ENCODE assay signal across 19 mouse cellular contexts in genomic region chr6:51514860-51515259, GRCm38 (mm10). TPM values are rescaled to one million over a fixed set of nuclear protein-coding genes. Genes with fewer than 3 reads are reported as not detected.
DNase-seq lines count a peak whose midpoint lies in the region; TF ChIP-seq lines count a peak whose summit lies in the region.
"Had no signal": no experiment of that assay in that cellular context is flagged by ENCODE, and none has a peak within 500 bp of the region (broad histone marks: within the 10 kb centered on the region; RNA-seq: fewer than 3 reads in every experiment).

No protein-coding gene starts in this region.

- TF ChIP-seq CTCF in gastrocnemius, adult 2 months (IDR thresholded peaks at IDR 0.05): no peak

- DNase-seq in ES-CJ7 (ENCODE audit: low read depth, low spot score) (peak; percentile 67), R1 (ENCODE audit: low read depth, low spot score) (peak; percentile 85), ZHBTc4 (ENCODE audit: low read depth, low spot score) (peak; percentile 59)
- DNase-seq in spleen, postnatal 4 days (ENCODE audit: low spot score in 2 of 2): no peak
- DNase-seq in thymus, postnatal 14 days: no peak
- no peak for DNase-seq in gastrocnemius, adult 2 months
- DNase-seq: adrenal gland, adult 2 months; adrenal gland, adult 8-10 months; adrenal gland, postnatal 10 days; adrenal gland, postnatal 14 days; adrenal gland, postnatal 25 days; adrenal gland, postnatal 36 days; B cell, adult 2 months; cerebellum, adult 11 months; cerebellum, adult 11-12 months; cerebellum, adult 18-20 months; cerebellum, adult 2 months; cerebellum, adult 8-10 months; cerebellum, adult 9-10 months had no signal

- intact Hi-C loops in gastrocnemius, adult 2 months (cut with DNase I): loop anchor here (5.0 kb wide), 1 partner anchor 67 kb away; no protein-coding TSS in a partner anchor

- H3K27ac ChIP-seq in gastrocnemius, adult 2 months: no peak overlapping the region

- no peak overlapping the region for H3K4me3 ChIP-seq in gastrocnemius, adult 2 months

RNA-seq across cellular contexts. Expression of gene Snx10, which starts 8.8 kb away (rescaled TPM):
- 1 to 10 TPM; 4.4 to 6.1 TPM for total RNA-seq in gastrocnemius, adult 2 months (2021)

RNA-seq across cellular contexts. Expression of gene Cbx3, which starts 44.7 kb away (rescaled TPM):
- 10 to 100 TPM; 38.6 to 51.1 TPM for total RNA-seq in gastrocnemius, adult 2 months (2021)

RNA-seq across cellular contexts. Expression of gene Hnrnpa2b1, which starts 45.2 kb away (rescaled TPM):
- 100 to 1,000 TPM; 290 to 399 TPM for total RNA-seq in gastrocnemius, adult 2 months (2021)

Comparison
In these comparisons a context has a peak if more than half of its experiments do, and no peak if none do; other contexts are left out.
1. DNase-seq: peak in ES-CJ7 (single experiment), R1 (single experiment) and ZHBTc4 (single experiment); none in spleen, postnatal 4 days (0 of 2), thymus, postnatal 14 days (single experiment) and gastrocnemius, adult 2 months (single experiment).